Mouse (Mus musculus) left cerebral cortex, adult 9 months (tissue): Measurements from ENCODE around the gene Rnf216.
"Not testable (repeated sequence)": the region's sequence is repeated elsewhere in the genome, so short reads cannot be mapped to it uniquely, and the experiment has no call there.

ENCODE experiments used
- DNase-seq, 2 experiments: peaks; one replicate each; pipeline ENCODE4 v3.0.0; 2022; ENCODE audit warnings: low spot score in 2 of 2

Gene Rnf216

GRCm38 (mm10) chr5:143112281-143113246, at the start of gene Rnf216:
TSS of gene Rnf216 (minus strand) at chr5:143112994.
- DNase-seq = peak; percentile 86 to 96

- no peak for DNase-seq
These were observed 42.7 kb upstream of the Rnf216 start for GRCm38 (mm10) chr5:143155534-143155933.

GRCm38 (mm10) chr5:143153756-143154155, 41.0 kb upstream of the Rnf216 start:
- DNase-seq = no peak

- no peak for DNase-seq
These were observed 37.2 kb upstream of the Rnf216 start for GRCm38 (mm10) chr5:143150044-143150443.

- DNase-seq = no peak
These were observed 36.7 kb upstream of the Rnf216 start for GRCm38 (mm10) chr5:143149536-143149935.

- no peak for DNase-seq
These were observed 35.9 kb upstream of the Rnf216 start for GRCm38 (mm10) chr5:143148661-143149060.

GRCm38 (mm10) chr5:143147481-143147880, 34.7 kb upstream of the Rnf216 start, which contains the start of gene Olfr718-ps1:
TSS of gene Olfr718-ps1 (minus strand) at chr5:143147581.
- DNase-seq = no peak

- no peak for DNase-seq
These were observed 24.8 kb upstream of the Rnf216 start for GRCm38 (mm10) chr5:143137580-143137979.

GRCm38 (mm10) chr5:143135042-143135441, 22.2 kb upstream of the Rnf216 start:
- DNase-seq = no peak

- not testable (repeated sequence) for DNase-seq
These were observed 21.6 kb upstream of the Rnf216 start for GRCm38 (mm10) chr5:143134216-143135010.

GRCm38 (mm10) chr5:143132935-143133514, 20.2 kb upstream of the Rnf216 start:
- no peak for DNase-seq

GRCm38 (mm10) chr5:143130342-143130741, 17.5 kb upstream of the Rnf216 start:
- DNase-seq = no peak

GRCm38 (mm10) chr5:143129101-143129500, 16.3 kb upstream of the Rnf216 start:
- no peak for DNase-seq

- peak in 1 of 2 experiments; percentile 8 for DNase-seq
These were observed 15.0 kb upstream of the Rnf216 start for GRCm38 (mm10) chr5:143127837-143128236.

GRCm38 (mm10) chr5:143126908-143127307, 14.1 kb upstream of the Rnf216 start:
- no peak for DNase-seq

GRCm38 (mm10) chr5:143126089-143126488, 13.3 kb upstream of the Rnf216 start:
- no peak for DNase-seq

GRCm38 (mm10) chr5:143125601-143126000, 12.8 kb upstream of the Rnf216 start:
- DNase-seq = peak; percentile 16 to 62

- DNase-seq = no peak
These were observed 12.1 kb upstream of the Rnf216 start for GRCm38 (mm10) chr5:143124805-143125378.

- DNase-seq = no peak
These were observed 9.9 kb upstream of the Rnf216 start for GRCm38 (mm10) chr5:143122673-143123072.

GRCm38 (mm10) chr5:143122125-143122524, 9.3 kb upstream of the Rnf216 start:
- no peak for DNase-seq

GRCm38 (mm10) chr5:143106842-143107241, 6.0 kb downstream of the Rnf216 start:
- no peak for DNase-seq

GRCm38 (mm10) chr5:143103231-143103630, 9.6 kb downstream of the Rnf216 start:
- DNase-seq = no peak
